Mouse (Mus musculus): Measurements from ENCODE around the gene Fggy.

Gene Fggy

GRCm38 (mm10) chr4:95557333-95557956, at the start of gene Fggy:
TSS of gene Fggy (plus strand) at chr4:95557507.
- DNase-seq (ENCODE audit: extremely low spot score, low spot score), result peak; percentile 95

- DNase-seq (ENCODE audit: extremely low spot score, low spot score), result no peak
These were observed 49.4 kb upstream of the Fggy start for GRCm38 (mm10) chr4:95507946-95508311.

- no peak for DNase-seq (ENCODE audit: extremely low spot score, low spot score)
These were observed 38.9 kb upstream of the Fggy start for GRCm38 (mm10) chr4:95518382-95518781.

- DNase-seq (ENCODE audit: extremely low spot score, low spot score), result no peak
These were observed 37.2 kb upstream of the Fggy start for GRCm38 (mm10) chr4:95519975-95520642.

GRCm38 (mm10) chr4:95520643-95521032, 36.7 kb upstream of the Fggy start:
- no peak for DNase-seq (ENCODE audit: extremely low spot score, low spot score)

GRCm38 (mm10) chr4:95526588-95526987, 30.7 kb upstream of the Fggy start:
- no peak for DNase-seq (ENCODE audit: extremely low spot score, low spot score)

GRCm38 (mm10) chr4:95530757-95531156, 26.6 kb upstream of the Fggy start:
- no peak for DNase-seq (ENCODE audit: extremely low spot score, low spot score)

- no peak for DNase-seq (ENCODE audit: extremely low spot score, low spot score)
These were observed 23.4 kb upstream of the Fggy start for GRCm38 (mm10) chr4:95533946-95534345.

- DNase-seq (ENCODE audit: extremely low spot score, low spot score), result no peak
These were observed 15.8 kb upstream of the Fggy start for GRCm38 (mm10) chr4:95541382-95542038.

- no peak for DNase-seq (ENCODE audit: extremely low spot score, low spot score)
These were observed 15.1 kb upstream of the Fggy start for GRCm38 (mm10) chr4:95542039-95542790.

GRCm38 (mm10) chr4:95543529-95543928, 13.8 kb upstream of the Fggy start:
- DNase-seq (ENCODE audit: extremely low spot score, low spot score), result no peak

- DNase-seq (ENCODE audit: extremely low spot score, low spot score), result no peak
These were observed 509 bp upstream of the Fggy start for GRCm38 (mm10) chr4:95556663-95557332.

GRCm38 (mm10) chr4:95558271-95558888, 1.1 kb downstream of the Fggy start:
- DNase-seq (ENCODE audit: extremely low spot score, low spot score), result no peak

GRCm38 (mm10) chr4:95571621-95572020, 14.3 kb downstream of the Fggy start:
- DNase-seq (ENCODE audit: extremely low spot score, low spot score), result no peak

- no peak for DNase-seq (ENCODE audit: extremely low spot score, low spot score)
These were observed 16.4 kb downstream of the Fggy start for GRCm38 (mm10) chr4:95573704-95574103.

GRCm38 (mm10) chr4:95575411-95575911, 18.2 kb downstream of the Fggy start:
- DNase-seq (ENCODE audit: extremely low spot score, low spot score), result no peak

GRCm38 (mm10) chr4:95579183-95579582, 21.9 kb downstream of the Fggy start:
- DNase-seq (ENCODE audit: extremely low spot score, low spot score), result no peak

- DNase-seq (ENCODE audit: extremely low spot score, low spot score), result no peak
These were observed 26.9 kb downstream of the Fggy start for GRCm38 (mm10) chr4:95584107-95584762.

- DNase-seq (ENCODE audit: extremely low spot score, low spot score), result no peak
These were observed 29.1 kb downstream of the Fggy start for GRCm38 (mm10) chr4:95586274-95587001.

All from neural tube, embryonic 10.5 days (tissue).